Mouse (Mus musculus): ENCODE measurements around the gene Nid1. TPM values are rescaled to one million over a fixed set of nuclear protein-coding genes. Genes with fewer than 3 reads are reported as not detected.
"Not testable (repeated sequence)": the region's sequence is repeated elsewhere in the genome, so short reads cannot be mapped to it uniquely, and the experiment has no call there.

The Nid1 gene
- total and polyA plus RNA-seq, 2 experiments from 2014 or later, result 27.3 to 70.6 TPM

GRCm38 (mm10) chr13:13405511-13405910, 31.8 kb upstream of the Nid1 start:
- not testable (repeated sequence) for H3K27me3 ChIP-seq (ENCODE audit: insufficient read depth, low read length); H3K4me1 ChIP-seq (ENCODE audit: insufficient read depth, low read length); H3K9ac ChIP-seq (replicated peaks; ENCODE audit: low read length, poor library complexity, severe bottlenecking); DNase-seq (ENCODE audit: low spot score); H3K4me3 ChIP-seq (ENCODE audit: low read depth, low read length); ATAC-seq (ENCODE audit: low FRiP score); H3K4me2 ChIP-seq (ENCODE audit: low read depth, low read length, poor library complexity, severe bottlenecking); H3K36me3 ChIP-seq (ENCODE audit: insufficient read depth, low read length); H3K27ac ChIP-seq (ENCODE audit: low read depth, low read length); H3K9me3 ChIP-seq (ENCODE audit: low read length)
- WGBS, result no CpG with 5 or more reads among the region's 6 CpGs

- no peak overlapping the region for H3K4me2 ChIP-seq (ENCODE audit: low read depth, low read length, poor library complexity, severe bottlenecking)
- no peaks in the 10 kb centered on the region for H3K36me3 ChIP-seq (ENCODE audit: insufficient read depth, low read length)
- no peak overlapping the region for H3K27ac ChIP-seq (ENCODE audit: low read depth, low read length)
- no peak for TF ChIP-seq CTCF (IDR thresholded peaks at IDR 0.05)
- H3K27me3 ChIP-seq (ENCODE audit: insufficient read depth, low read length), result no peaks in the 10 kb centered on the region
- H3K9me3 ChIP-seq (ENCODE audit: low read length), result no peaks in the 10 kb centered on the region
- no peak overlapping the region for H3K4me3 ChIP-seq (ENCODE audit: low read depth, low read length)
- DNase-seq (ENCODE audit: low spot score), result no peak
- WGBS, result 69% methylated on average over 3 of the region's 3 CpGs
- H3K9ac ChIP-seq (replicated peaks; ENCODE audit: low read length, poor library complexity, severe bottlenecking), result no peak overlapping the region
- no peaks in the 10 kb centered on the region for H3K4me1 ChIP-seq (ENCODE audit: insufficient read depth, low read length)
- no peak for ATAC-seq (ENCODE audit: low FRiP score)
Observed at GRCm38 (mm10) chr13:13414206-13414605, 23.1 kb upstream of the Nid1 start.

GRCm38 (mm10) chr13:13415120-13416006, 22.0 kb upstream of the Nid1 start:
- ATAC-seq (ENCODE audit: low FRiP score) (peak; percentile 71), DNase-seq (ENCODE audit: low spot score) (peak; percentile 62)
- not testable (repeated sequence) for H3K36me3 ChIP-seq (ENCODE audit: insufficient read depth, low read length); H3K4me2 ChIP-seq (ENCODE audit: low read depth, low read length, poor library complexity, severe bottlenecking); H3K4me1 ChIP-seq (ENCODE audit: insufficient read depth, low read length); H3K9ac ChIP-seq (replicated peaks; ENCODE audit: low read length, poor library complexity, severe bottlenecking); H3K27ac ChIP-seq (ENCODE audit: low read depth, low read length); H3K27me3 ChIP-seq (ENCODE audit: insufficient read depth, low read length); H3K4me3 ChIP-seq (ENCODE audit: low read depth, low read length); H3K9me3 ChIP-seq (ENCODE audit: low read length)
- peak; percentile 64 for TF ChIP-seq CTCF (IDR thresholded peaks at IDR 0.05)
- 39% methylated on average over 23 of the region's 23 CpGs for WGBS

GRCm38 (mm10) chr13:13416007-13416337, 21.4 kb upstream of the Nid1 start:
- not testable (repeated sequence) for H3K27ac ChIP-seq (ENCODE audit: low read depth, low read length); H3K36me3 ChIP-seq (ENCODE audit: insufficient read depth, low read length); H3K4me2 ChIP-seq (ENCODE audit: low read depth, low read length, poor library complexity, severe bottlenecking); DNase-seq (ENCODE audit: low spot score); H3K27me3 ChIP-seq (ENCODE audit: insufficient read depth, low read length); H3K9me3 ChIP-seq (ENCODE audit: low read length); H3K4me3 ChIP-seq (ENCODE audit: low read depth, low read length); H3K9ac ChIP-seq (replicated peaks; ENCODE audit: low read length, poor library complexity, severe bottlenecking); H3K4me1 ChIP-seq (ENCODE audit: insufficient read depth, low read length)
- peak; percentile 39 for ATAC-seq (ENCODE audit: low FRiP score)
- WGBS, result 86% methylated on average over 1 of the region's 4 CpGs

- H3K4me2 ChIP-seq (ENCODE audit: low read depth, low read length, poor library complexity, severe bottlenecking); H3K27me3 ChIP-seq (ENCODE audit: insufficient read depth, low read length); H3K27ac ChIP-seq (ENCODE audit: low read depth, low read length); H3K4me1 ChIP-seq (ENCODE audit: insufficient read depth, low read length); ATAC-seq (ENCODE audit: low FRiP score); DNase-seq (ENCODE audit: low spot score); H3K9ac ChIP-seq (replicated peaks; ENCODE audit: low read length, poor library complexity, severe bottlenecking); H3K9me3 ChIP-seq (ENCODE audit: low read length); H3K36me3 ChIP-seq (ENCODE audit: insufficient read depth, low read length); H3K4me3 ChIP-seq (ENCODE audit: low read depth, low read length): not testable (repeated sequence)
- TF ChIP-seq CTCF (IDR thresholded peaks at IDR 0.05), result 0 out of 2 replicates have a peak, but pooled peaks have one; percentile 5
- 95% methylated on average over 7 of the region's 12 CpGs for WGBS
Observed at GRCm38 (mm10) chr13:13418859-13419258, 18.5 kb upstream of the Nid1 start.

- H3K9me3 ChIP-seq (ENCODE audit: low read length); H3K4me1 ChIP-seq (ENCODE audit: insufficient read depth, low read length); H3K27ac ChIP-seq (ENCODE audit: low read depth, low read length); DNase-seq (ENCODE audit: low spot score); H3K4me2 ChIP-seq (ENCODE audit: low read depth, low read length, poor library complexity, severe bottlenecking); H3K27me3 ChIP-seq (ENCODE audit: insufficient read depth, low read length); H3K9ac ChIP-seq (replicated peaks; ENCODE audit: low read length, poor library complexity, severe bottlenecking); ATAC-seq (ENCODE audit: low FRiP score); H3K4me3 ChIP-seq (ENCODE audit: low read depth, low read length); H3K36me3 ChIP-seq (ENCODE audit: insufficient read depth, low read length): not testable (repeated sequence)
- WGBS, result 57% methylated on average over 1 of the region's 5 CpGs
Observed at GRCm38 (mm10) chr13:13423301-13423700, 14.1 kb upstream of the Nid1 start.

- not testable (repeated sequence) for H3K27me3 ChIP-seq (ENCODE audit: insufficient read depth, low read length); H3K4me1 ChIP-seq (ENCODE audit: insufficient read depth, low read length); H3K9ac ChIP-seq (replicated peaks; ENCODE audit: low read length, poor library complexity, severe bottlenecking); ATAC-seq (ENCODE audit: low FRiP score); H3K4me2 ChIP-seq (ENCODE audit: low read depth, low read length, poor library complexity, severe bottlenecking); H3K4me3 ChIP-seq (ENCODE audit: low read depth, low read length); DNase-seq (ENCODE audit: low spot score); H3K36me3 ChIP-seq (ENCODE audit: insufficient read depth, low read length); H3K27ac ChIP-seq (ENCODE audit: low read depth, low read length); H3K9me3 ChIP-seq (ENCODE audit: low read length)
- WGBS, result no CpG with 5 or more reads among the region's 7 CpGs
Observed at GRCm38 (mm10) chr13:13436161-13436560, 1.2 kb upstream of the Nid1 start.

GRCm38 (mm10) chr13:13438112-13438953, 982 bp downstream of the Nid1 start:
- H3K36me3 ChIP-seq (ENCODE audit: insufficient read depth, low read length); H3K9ac ChIP-seq (replicated peaks; ENCODE audit: low read length, poor library complexity, severe bottlenecking); DNase-seq (ENCODE audit: low spot score); H3K4me2 ChIP-seq (ENCODE audit: low read depth, low read length, poor library complexity, severe bottlenecking); H3K27me3 ChIP-seq (ENCODE audit: insufficient read depth, low read length); H3K4me1 ChIP-seq (ENCODE audit: insufficient read depth, low read length); H3K9me3 ChIP-seq (ENCODE audit: low read length); H3K27ac ChIP-seq (ENCODE audit: low read depth, low read length); H3K4me3 ChIP-seq (ENCODE audit: low read depth, low read length): not testable (repeated sequence)
- 0 out of 2 replicates have a peak, but pooled peaks have one; percentile 25 for ATAC-seq (ENCODE audit: low FRiP score)
- 7% methylated on average over 12 of the region's 28 CpGs for WGBS

Measured in midbrain, postnatal 0 days (tissue).